Mouse (Mus musculus): Measurements from ENCODE around the gene Gm21190.
"Not testable (repeated sequence)": the region's sequence is repeated elsewhere in the genome, so short reads cannot be mapped to it uniquely, and the experiment has no call there.

DNA sequence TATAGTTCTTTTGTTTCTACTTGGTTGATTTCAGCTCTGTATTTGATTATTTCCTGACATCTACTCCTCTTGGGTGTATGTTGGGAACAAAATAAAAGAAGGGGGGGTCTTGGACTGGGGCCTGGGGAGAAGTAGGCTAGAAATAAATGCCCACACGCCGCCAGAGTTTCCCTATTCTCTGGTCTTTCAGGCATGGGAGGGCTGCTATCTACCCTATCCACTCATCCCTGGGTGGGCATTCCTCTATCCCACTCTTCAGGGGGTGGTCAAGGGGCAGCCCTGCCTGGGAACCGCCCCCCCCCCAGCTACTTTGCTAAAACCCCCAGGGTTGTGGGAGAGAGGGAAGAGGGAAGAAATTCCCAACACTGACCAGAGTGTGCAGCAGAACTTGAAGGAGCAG lies 16.8 kb downstream of the Gm21190 start:
- not testable (repeated sequence) for TF ChIP-seq CTCF (IDR thresholded peaks at IDR 0.05); EP300 (IDR thresholded peaks at IDR 0.05; ENCODE audit: insufficient read depth, low read depth, low read length)

Measured in heart, adult 2 months (tissue).